Mouse (Mus musculus) cerebral cortex, adult 2 months (tissue): ENCODE results near the gene Amdhd2.

ENCODE experiments used
- WGBS: fragments of 180-500 bp; shearing (Covaris S2); methylation state at CpG from one replicate; pipeline ENCODE4 v1.1.7; 2018; 5-methylcytosine and 5-hydroxymethylcytosine counted together

The Amdhd2 gene

GRCm38 (mm10) chr17:24156394-24156793, 7.2 kb downstream of the Amdhd2 start:
- WGBS: 89% methylated on average over 3 of the region's 3 CpGs

- 94% methylated on average over 9 of the region's 9 CpGs for WGBS
Measured at GRCm38 (mm10) chr17:24155742-24156141, 7.8 kb downstream of the Amdhd2 start.

DNA sequence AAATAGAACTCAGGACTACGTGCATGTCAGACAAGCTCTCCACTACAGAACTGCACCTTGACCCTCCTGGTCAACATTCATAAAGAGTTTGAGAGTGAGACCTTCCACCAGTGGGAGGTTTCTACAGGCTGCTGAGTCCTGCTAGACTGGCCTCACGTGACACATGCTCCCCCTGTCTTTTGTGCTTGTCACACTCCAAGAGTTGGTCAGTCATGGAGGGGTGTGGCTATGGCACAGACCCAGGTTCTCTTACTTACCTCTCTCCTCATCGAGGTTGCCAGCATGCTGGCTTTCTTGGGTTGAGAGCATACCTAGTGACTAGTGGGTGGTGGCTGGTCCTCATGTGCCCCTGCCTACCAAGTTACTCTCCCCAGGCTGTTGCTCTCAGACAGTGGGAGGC, 9.1 kb downstream of the Amdhd2 start:
- 68% methylated on average over 3 of the region's 3 CpGs for WGBS

DNA sequence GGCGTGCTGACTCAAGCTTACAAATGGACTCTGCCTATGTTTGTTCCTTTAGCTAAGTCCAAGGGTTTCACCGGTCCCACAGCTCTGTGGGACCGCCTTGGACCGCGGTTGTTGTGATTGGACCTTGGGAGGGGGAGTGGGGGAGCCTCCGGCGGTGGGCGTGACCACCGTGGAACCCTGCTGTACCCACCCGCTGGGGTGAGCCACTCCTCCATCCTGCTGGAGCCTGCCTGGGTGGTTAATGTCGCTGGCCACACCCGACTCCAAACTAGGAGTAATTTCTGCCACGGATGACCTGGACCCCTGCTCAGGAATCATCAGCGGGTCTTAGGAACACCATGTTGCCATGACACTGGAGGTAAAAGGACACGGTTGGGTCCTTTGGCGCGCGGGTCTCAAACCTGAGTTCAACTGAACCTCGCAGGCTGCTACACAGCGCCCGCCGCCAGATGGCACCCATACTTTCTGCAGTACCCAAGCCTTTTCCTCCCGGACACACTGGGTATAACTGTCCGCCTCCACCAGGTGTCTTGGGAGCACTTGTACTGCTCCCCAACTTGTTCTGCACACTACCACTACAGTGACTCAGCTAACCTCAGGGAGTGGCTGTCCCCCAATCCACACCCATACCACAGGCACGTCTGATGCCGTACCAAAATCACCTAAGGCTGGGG, 11.5 kb downstream of the Amdhd2 start:
- WGBS: 1% methylated on average over 26 of the region's 26 CpGs

- 12% methylated on average over 7 of the region's 7 CpGs for WGBS
Measured at GRCm38 (mm10) chr17:24151382-24151781, 12.2 kb downstream of the Amdhd2 start.

GRCm38 (mm10) chr17:24150824-24151223, 12.7 kb downstream of the Amdhd2 start, which contains the start of gene Pdpk1:
Gene Pdpk1 (minus strand): TSS chr17:24150924.
- 93% methylated on average over 2 of the region's 2 CpGs for WGBS

DNA sequence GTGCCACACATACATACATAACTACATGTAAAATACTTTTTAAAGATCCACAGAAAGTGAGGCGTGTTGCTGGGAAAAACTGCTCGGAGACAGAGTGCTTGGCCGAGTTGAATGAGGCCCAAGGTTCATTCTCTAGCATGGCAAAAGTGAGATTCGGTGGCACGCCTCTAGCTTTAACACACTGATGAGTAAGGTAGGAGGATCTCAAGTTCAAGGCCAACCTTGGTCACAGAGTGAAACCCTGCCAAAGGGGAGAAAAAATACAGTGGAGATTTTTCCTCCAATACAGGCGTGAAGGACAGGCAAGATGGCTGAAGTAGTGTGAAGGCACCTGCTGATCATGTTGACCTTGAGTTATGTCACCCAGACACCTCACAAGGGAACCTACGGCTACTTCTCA, 14.1 kb downstream of the Amdhd2 start:
- 94% methylated on average over 7 of the region's 7 CpGs for WGBS

GRCm38 (mm10) chr17:24142897-24143296, 20.7 kb downstream of the Amdhd2 start:
- 61% methylated on average over 2 of the region's 2 CpGs for whole genome bisulfite sequencing

GRCm38 (mm10) chr17:24141425-24141920, 22.1 kb downstream of the Amdhd2 start:
- under 1% methylated on average over 57 of the region's 57 CpGs for WGBS

GRCm38 (mm10) chr17:24140845-24141424, 22.6 kb downstream of the Amdhd2 start:
- under 1% methylated on average over 43 of the region's 43 CpGs for WGBS

DNA sequence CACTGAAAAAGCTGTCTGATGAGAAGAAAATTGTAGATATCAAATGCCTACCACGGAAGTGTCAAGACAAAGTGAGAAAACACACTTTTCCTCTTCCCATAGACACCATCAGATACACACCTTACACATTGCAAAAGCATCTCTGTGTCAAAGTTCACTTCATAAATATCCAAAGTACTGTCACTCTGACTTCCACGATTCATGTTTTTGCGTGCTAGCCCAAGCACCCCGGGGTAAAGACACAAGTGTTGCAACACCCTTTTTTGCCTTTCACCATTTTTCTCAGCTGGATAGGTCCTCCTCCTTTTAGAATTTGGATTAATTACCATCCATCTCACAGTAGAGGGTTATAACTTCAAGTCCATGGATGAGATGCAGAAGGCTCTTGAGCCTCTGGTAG, 23.6 kb downstream of the Amdhd2 start:
- WGBS: 75% methylated on average over 4 of the region's 4 CpGs

DNA sequence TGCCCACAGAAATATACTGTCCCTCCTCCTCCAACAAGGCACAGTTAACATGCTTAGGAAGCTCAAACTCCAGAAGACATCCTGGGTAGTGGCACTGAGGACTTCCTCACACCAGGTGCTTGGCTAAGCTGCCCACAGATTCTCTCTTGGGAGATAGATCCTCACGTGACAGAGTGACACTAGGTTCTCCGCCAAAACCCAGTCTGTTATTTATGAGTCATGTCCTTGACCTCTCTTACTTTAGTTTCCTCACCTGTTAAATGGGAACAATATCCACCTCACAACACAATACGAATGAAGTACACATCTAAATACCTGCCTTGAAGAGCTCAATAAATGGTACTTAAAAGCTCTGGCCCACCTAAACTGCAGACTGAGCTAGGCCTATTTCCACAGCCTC, 24.3 kb downstream of the Amdhd2 start:
- 63% methylated on average over 3 of the region's 3 CpGs for WGBS

DNA sequence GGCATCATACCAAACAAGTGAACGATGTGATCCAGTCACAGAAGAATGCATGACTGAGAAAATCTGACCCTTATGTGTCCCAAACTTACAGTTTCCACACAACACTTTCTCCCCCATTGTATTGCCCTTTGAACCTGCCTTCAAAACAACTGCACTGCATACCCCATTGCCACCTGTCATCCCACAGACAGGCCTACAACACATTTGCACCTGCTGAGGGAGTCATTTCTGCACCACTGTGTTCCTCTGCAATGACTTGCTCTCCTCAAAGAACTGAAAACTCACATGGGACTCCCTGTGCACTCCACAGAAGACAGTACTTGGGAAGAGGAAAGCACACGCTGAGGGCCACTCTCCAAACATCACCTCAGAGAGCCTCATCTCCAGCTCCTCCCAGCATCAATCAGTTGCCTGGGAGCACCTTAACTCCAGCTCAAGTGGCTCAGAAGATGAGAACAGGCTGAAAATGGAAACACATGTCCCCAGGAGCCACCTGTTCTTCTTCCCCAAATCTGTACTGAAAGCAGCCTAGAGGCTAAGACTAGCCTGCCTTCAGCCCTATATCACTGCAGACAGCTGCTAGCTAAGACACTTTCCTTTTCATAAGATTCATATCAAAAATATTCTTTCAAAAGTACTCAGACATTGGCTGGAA, 26.2 kb downstream of the Amdhd2 start:
- WGBS: 52% methylated on average over 2 of the region's 2 CpGs

DNA sequence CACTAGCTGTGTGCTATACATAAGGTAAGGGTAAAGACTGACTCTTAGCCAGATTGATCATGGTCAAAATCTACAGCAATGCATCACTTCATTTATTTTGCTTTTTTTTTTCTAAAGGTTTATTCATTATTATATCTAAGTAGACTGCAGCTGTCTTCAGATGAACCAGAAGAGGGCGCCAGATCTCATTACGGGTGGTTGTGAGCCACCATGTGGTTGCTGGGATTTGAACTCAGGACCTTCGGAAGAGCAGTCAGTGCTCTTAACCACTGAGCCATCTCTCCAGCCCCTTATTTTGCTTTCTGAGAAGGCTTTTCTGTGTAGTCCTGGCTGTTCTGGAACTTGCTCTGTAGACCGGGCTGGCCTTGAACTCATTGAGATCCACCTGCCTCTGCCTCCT, 30.6 kb downstream of the Amdhd2 start:
- WGBS: 91% methylated on average over 4 of the region's 4 CpGs

GRCm38 (mm10) chr17:24131570-24131969, 32.0 kb downstream of the Amdhd2 start:
- 85% methylated on average over 3 of the region's 3 CpGs for WGBS

- 84% methylated on average over 4 of the region's 4 CpGs for WGBS
Measured at GRCm38 (mm10) chr17:24129246-24129645, 34.3 kb downstream of the Amdhd2 start.

DNA sequence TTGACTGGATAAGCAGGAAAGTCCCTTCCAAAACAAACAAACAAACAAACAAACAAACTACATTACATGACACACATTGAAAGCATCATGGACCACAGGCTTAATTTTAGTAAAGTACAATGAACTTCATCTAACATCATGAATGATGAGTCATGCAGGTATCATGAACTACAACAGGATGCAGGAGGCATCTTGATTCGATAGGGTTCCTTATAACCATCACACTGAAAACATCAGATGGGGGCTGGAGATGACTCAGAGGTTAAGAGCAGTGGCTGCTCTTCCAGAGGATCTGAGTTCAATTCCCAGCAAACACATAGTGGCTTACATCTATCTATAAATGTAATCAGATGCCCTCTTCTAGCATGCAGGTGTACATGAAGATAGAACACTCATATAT, 36.0 kb downstream of the Amdhd2 start:
- WGBS: 68% methylated on average over 1 of the region's 1 CpGs

GRCm38 (mm10) chr17:24126801-24127200, 36.8 kb downstream of the Amdhd2 start:
- WGBS: 77% methylated on average over 3 of the region's 3 CpGs

GRCm38 (mm10) chr17:24119446-24119845, 44.1 kb downstream of the Amdhd2 start:
- WGBS: 68% methylated on average over 3 of the region's 3 CpGs

GRCm38 (mm10) chr17:24113031-24113430, 50.5 kb downstream of the Amdhd2 start:
- 51% methylated on average over 4 of the region's 4 CpGs for WGBS

- 35% methylated on average over 1 of the region's 1 CpGs for WGBS
Measured at GRCm38 (mm10) chr17:24111256-24111655, 52.3 kb downstream of the Amdhd2 start.

- WGBS: 29% methylated on average over 1 of the region's 1 CpGs
Measured at GRCm38 (mm10) chr17:24108896-24109295, 54.7 kb downstream of the Amdhd2 start.
